Mouse (Mus musculus): ENCODE results near the gene Dchs2. TPM values are rescaled to one million over a fixed set of nuclear protein-coding genes. Genes with fewer than 3 reads are reported as not detected.

The Dchs2 gene
- polyA plus RNA-seq, 1 experiment = not detected

DNA sequence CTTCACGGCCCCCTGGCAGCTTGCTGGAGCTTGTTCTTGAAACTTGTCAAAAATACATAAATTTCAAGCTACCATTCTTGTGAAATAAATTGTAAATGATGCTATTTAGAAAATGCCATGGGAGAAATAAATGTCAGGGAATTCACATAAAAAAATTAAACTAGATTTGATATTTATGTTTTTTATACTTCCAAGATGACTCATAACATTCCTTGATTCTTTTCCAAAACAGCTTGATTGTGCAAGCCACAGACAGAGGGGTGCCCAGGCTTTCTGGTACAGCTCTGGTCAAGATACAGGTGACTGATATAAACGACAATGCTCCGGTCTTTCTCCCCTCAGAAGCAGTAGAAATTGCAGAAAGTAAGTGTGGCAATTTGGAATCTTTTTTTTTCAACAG is 218.2 kb downstream of the Dchs2 start:
- TF ChIP-seq POLR2A (IDR thresholded peaks at IDR 0.05; ENCODE audit: borderline replicate concordance, low read depth, low read length) = no peak
- TF ChIP-seq CTCF (IDR thresholded peaks at IDR 0.05; ENCODE audit: low read depth, low read length) = no peak
- H3K4me3 ChIP-seq (ENCODE audit: insufficient read depth, low read length) = no peak overlapping the region
- no peaks in the 10 kb centered on the region for H3K4me1 ChIP-seq (ENCODE audit: control insufficient read depth, insufficient read depth, low read length)
- no peak overlapping the region for H3K27ac ChIP-seq (ENCODE audit: insufficient read depth, low read depth, low read length)

- H3K4me3 ChIP-seq (ENCODE audit: insufficient read depth, low read length) = no peak overlapping the region
- no peak overlapping the region for H3K27ac ChIP-seq (ENCODE audit: insufficient read depth, low read depth, low read length)
- no peaks in the 10 kb centered on the region for H3K4me1 ChIP-seq (ENCODE audit: control insufficient read depth, insufficient read depth, low read length)
- TF ChIP-seq CTCF (IDR thresholded peaks at IDR 0.05; ENCODE audit: low read depth, low read length) = no peak
- no peak for TF ChIP-seq POLR2A (IDR thresholded peaks at IDR 0.05; ENCODE audit: borderline replicate concordance, low read depth, low read length)
Measured at GRCm38 (mm10) chr3:83368500-83369068, 240.8 kb downstream of the Dchs2 start.

- TF ChIP-seq POLR2A (IDR thresholded peaks at IDR 0.05; ENCODE audit: borderline replicate concordance, low read depth, low read length) = no peak
- TF ChIP-seq CTCF (IDR thresholded peaks at IDR 0.05; ENCODE audit: low read depth, low read length) = no peak
- Histone ChIP-seq H3K27ac (ENCODE audit: insufficient read depth, low read depth, low read length) (no peak overlapping the region), H3K4me3 (ENCODE audit: insufficient read depth, low read length) (no peak overlapping the region), H3K4me1 (ENCODE audit: control insufficient read depth, insufficient read depth, low read length) (no peaks in the 10 kb centered on the region)
Measured at GRCm38 (mm10) chr3:83369871-83370270, 242.1 kb downstream of the Dchs2 start.

GRCm38 (mm10) chr3:83374333-83374732 is 246.6 kb downstream of the Dchs2 start:
- Histone ChIP-seq H3K4me3 (ENCODE audit: insufficient read depth, low read length) (no peak overlapping the region), H3K27ac (ENCODE audit: insufficient read depth, low read depth, low read length) (no peak overlapping the region), H3K4me1 (ENCODE audit: control insufficient read depth, insufficient read depth, low read length) (no peaks in the 10 kb centered on the region)
- TF ChIP-seq CTCF (IDR thresholded peaks at IDR 0.05; ENCODE audit: low read depth, low read length) = no peak

DNA sequence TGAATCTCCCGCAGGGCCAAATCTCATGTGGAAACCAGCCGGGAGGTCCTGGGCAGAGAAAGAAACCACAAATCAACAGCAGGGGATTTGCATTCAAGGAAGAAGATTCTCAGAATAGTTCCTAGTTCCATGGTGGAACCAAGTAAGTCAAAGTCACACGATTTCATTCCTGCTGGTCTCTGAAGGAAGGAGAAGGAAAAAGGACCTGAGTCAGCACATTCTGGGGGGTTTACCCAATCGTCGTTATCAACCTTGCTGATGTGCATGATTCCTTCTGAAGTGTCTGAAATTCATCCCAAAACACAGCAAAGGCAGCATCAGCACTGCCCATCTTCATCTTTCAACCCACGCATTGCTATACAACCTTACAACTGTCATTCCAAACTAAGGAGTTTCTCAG is 249.1 kb downstream of the Dchs2 start:
- TF ChIP-seq CTCF (IDR thresholded peaks at IDR 0.05; ENCODE audit: low read depth, low read length) (no peak), POLR2A (IDR thresholded peaks at IDR 0.05; ENCODE audit: borderline replicate concordance, low read depth, low read length) (no peak)
- no peak overlapping the region for H3K27ac ChIP-seq (ENCODE audit: insufficient read depth, low read depth, low read length)
- no peak overlapping the region for H3K4me3 ChIP-seq (ENCODE audit: insufficient read depth, low read length)

More for the DNA sequence above, 249.1 kb downstream of the Dchs2 start:
- H3K4me1 ChIP-seq (ENCODE audit: control insufficient read depth, insufficient read depth, low read length) = no peaks in the 10 kb centered on the region

Other genes starting within 250 kb of the Dchs2 start
- not detected in 2 replicates for gene Lrat, start 224.0 kb upstream of the Dchs2 start, polyA plus RNA-seq (2012; ENCODE audit: insufficient read depth, insufficient read length, missing spikeins)
- not detected in 2 replicates for gene Fgg, start 120.2 kb upstream of the Dchs2 start, polyA plus RNA-seq (2012; ENCODE audit: insufficient read depth, insufficient read length, missing spikeins)
- gene Fga, start 101.9 kb upstream of the Dchs2 start, polyA plus RNA-seq (2012; ENCODE audit: insufficient read depth, insufficient read length, missing spikeins) = not detected in 2 replicates
- gene Fgb, start 78.1 kb upstream of the Dchs2 start, polyA plus RNA-seq (2012; ENCODE audit: insufficient read depth, insufficient read length, missing spikeins) = not detected in 2 replicates
- gene Plrg1, start 72.4 kb upstream of the Dchs2 start, polyA plus RNA-seq (2012; ENCODE audit: insufficient read depth, insufficient read length, missing spikeins) = 36.4 and 42.4 TPM in 2 replicates